Mouse (Mus musculus) heart, adult 2 months (tissue): ENCODE measurements around the gene Tmem182.

Experiments
- CTCF ChIP-seq: fragments of 200-600 bp; IDR thresholded peaks from 2 replicates; pipeline ENCODE4 v1.8.1; 2022; ENCODE audit warnings: antibody characterized with exemption, mild to moderate bottlenecking, moderate library complexity
- POLR2A ChIP-seq: fragments of 200-500 bp; IDR thresholded peaks from 2 replicates; pipeline ENCODE4 v1.6.1; 2011; ENCODE audit warnings: mild to moderate bottlenecking, low read depth, low read length, control low read depth; ENCODE audit not compliant: insufficient read depth

GRCm38 (mm10) chr1:40808643-40809042, 3.2 kb downstream of the Tmem182 start:
- no peak for TF ChIP-seq CTCF
- no peak for TF ChIP-seq POLR2A
